Mouse (Mus musculus) CH12.LX (cell line): Measurements from ENCODE around the gene Dusp5. TPM values are rescaled to one million over a fixed set of nuclear protein-coding genes. Genes with fewer than 3 reads are reported as not detected.
A peak's percentile ranks its signal among the peaks of the same experiment; 100 is the strongest.

ENCODE experiments used
- DNase-seq: peaks from one replicate; pipeline ENCODE4 v3.0.0-alpha.2; 2013; ENCODE audit errors: extremely low read depth
- H3K27ac ChIP-seq: 2 replicates; pipeline ENCODE4 v1.5.1; 2012; ENCODE audit warnings: low read depth, mild to moderate bottlenecking, control low read depth, moderate library complexity; ENCODE audit not compliant: insufficient read depth
- H3K27me3 ChIP-seq: replicated peaks from 2 replicates; pipeline ENCODE3; 2012; ENCODE audit warnings: inconsistent platforms
- H3K36me3 ChIP-seq, 2 experiments: replicated peaks in 1 of 2; 2 replicates each; pipeline versions ENCODE3 to v1.6.1; 2012; ENCODE audit warnings: inconsistent platforms in 1 of 2, low read length in 1 of 2, mild to moderate bottlenecking in 1 of 2, mixed read lengths in 1 of 2, moderate library complexity in 1 of 2; ENCODE audit not compliant: control insufficient read depth in 1 of 2, insufficient read depth in 1 of 2
- H3K4me1 ChIP-seq, 2 experiments: 2 replicates each; pipeline ENCODE4 v1.6.1; 2012; ENCODE audit warnings: inconsistent platforms in 1 of 2, moderate library complexity in 1 of 2; ENCODE audit not compliant: insufficient read depth in 2 of 2, control insufficient read depth in 1 of 2
- H3K4me2 ChIP-seq: 2 replicates; pipeline ENCODE4 v1.6.1; 2012; ENCODE audit warnings: low read depth, mild to moderate bottlenecking, control low read depth; ENCODE audit not compliant: poor library complexity, insufficient read depth, severe bottlenecking
- H3K4me3 ChIP-seq, 3 experiments: fragments of 150-350 bp in 1 of 3; sonication (generic) in 1 of 3; replicated peaks in 1 of 3; 2 replicates each; pipeline versions ENCODE3 to v1.5.1; 2011 to 2012; ENCODE audit warnings: low read depth in 2 of 3, low read length in 2 of 3, mild to moderate bottlenecking in 2 of 3, moderate library complexity in 2 of 3, control low read depth in 1 of 3, improper control_type of control experiment in 1 of 3, inconsistent platforms in 1 of 3, mixed read lengths in 1 of 3; ENCODE audit not compliant: poor library complexity in 1 of 3
- H3K79me2 ChIP-seq: replicated peaks from 2 replicates; pipeline ENCODE4 v1.6.1; 2012; ENCODE audit warnings: mild to moderate bottlenecking, moderate library complexity; ENCODE audit not compliant: control insufficient read depth, poor library complexity, insufficient read depth, severe bottlenecking; ENCODE audit errors: extremely low read depth
- H3K9ac ChIP-seq: 2 replicates; pipeline ENCODE4 v1.6.1; 2012; ENCODE audit warnings: low read depth, mild to moderate bottlenecking, control low read depth, moderate library complexity; ENCODE audit not compliant: insufficient read depth
- H3K9me3 ChIP-seq: replicated peaks from 2 replicates; pipeline ENCODE3; 2012; ENCODE audit warnings: low read length, inconsistent platforms, mixed read lengths
- CTCF ChIP-seq, 2 experiments: IDR thresholded peaks in 1 of 2; conservative IDR thresholded peaks in 1 of 2; 2 replicates each; pipeline ENCODE4 v1.5.1; 2011 to 2012; ENCODE audit warnings: low read depth in 2 of 2, low read length in 2 of 2, improper control_type of control experiment in 1 of 2, inconsistent platforms in 1 of 2, mild to moderate bottlenecking in 1 of 2, moderate library complexity in 1 of 2
- ELF1 ChIP-seq: IDR thresholded peaks from 2 replicates; pipeline ENCODE4 v1.6.1; 2014; ENCODE audit warnings: low read depth, mild to moderate bottlenecking, inconsistent platforms, low read length, improper control_type of control experiment
- EP300 ChIP-seq: IDR thresholded peaks from 2 replicates; pipeline ENCODE4 v1.6.1; 2011; ENCODE audit warnings: low read length, improper control_type of control experiment
- GABPA ChIP-seq: IDR thresholded peaks from 2 replicates; pipeline ENCODE4 v1.6.1; 2012; ENCODE audit warnings: low read depth, low read length, improper control_type of control experiment, inconsistent platforms; ENCODE audit not compliant: insufficient replicate concordance
- HCFC1 ChIP-seq: IDR thresholded peaks from 2 replicates; pipeline ENCODE4 v1.6.1; 2012; ENCODE audit warnings: low read depth, mild to moderate bottlenecking, inconsistent platforms, low read length, improper control_type of control experiment
- IRF4 ChIP-seq: IDR thresholded peaks from 2 replicates; pipeline ENCODE4 v1.6.1; 2014; ENCODE audit warnings: low read depth, mild to moderate bottlenecking, inconsistent platforms, low read length, improper control_type of control experiment
- JUN ChIP-seq: IDR thresholded peaks from 2 replicates; pipeline ENCODE4 v1.6.1; 2011; ENCODE audit warnings: low read depth, mild to moderate bottlenecking, low read length, improper control_type of control experiment, moderate library complexity; ENCODE audit not compliant: insufficient read depth
- KAT2A ChIP-seq: IDR thresholded peaks from 2 replicates; pipeline ENCODE4 v1.6.1; 2012; ENCODE audit warnings: low read length, improper control_type of control experiment, inconsistent platforms; ENCODE audit not compliant: insufficient replicate concordance
- MAFK ChIP-seq: IDR thresholded peaks from 2 replicates; pipeline ENCODE4 v1.6.1; 2011; ENCODE audit warnings: low read length, improper control_type of control experiment; ENCODE audit not compliant: insufficient replicate concordance
- MEF2A ChIP-seq: IDR thresholded peaks from 2 replicates; pipeline ENCODE4 v1.6.1; 2014; ENCODE audit warnings: low read depth, mild to moderate bottlenecking, inconsistent platforms, low read length, improper control_type of control experiment, borderline replicate concordance
- MXI1 ChIP-seq: IDR thresholded peaks from 2 replicates; pipeline ENCODE4 v1.6.1; 2011; ENCODE audit warnings: mild to moderate bottlenecking, low read depth, low read length, improper control_type of control experiment
- PAX5 ChIP-seq: IDR thresholded peaks from 2 replicates; pipeline ENCODE4 v1.6.1; 2012; ENCODE audit warnings: low read length, inconsistent platforms, mixed read lengths
- RCOR1 ChIP-seq: conservative IDR thresholded peaks from 2 replicates; pipeline ENCODE4 v1.6.1; 2012; ENCODE audit warnings: low read depth, mild to moderate bottlenecking, inconsistent platforms, low read length, improper control_type of control experiment
- SMC3 ChIP-seq: IDR thresholded peaks from 2 replicates; pipeline ENCODE4 v1.6.1; 2011; ENCODE audit warnings: low read depth, low read length, improper control_type of control experiment
- TCF12 ChIP-seq: IDR thresholded peaks from 2 replicates; pipeline ENCODE4 v1.6.1; 2014; ENCODE audit warnings: low read depth, mild to moderate bottlenecking, inconsistent platforms, low read length, improper control_type of control experiment
- UBTF ChIP-seq: IDR thresholded peaks from 2 replicates; pipeline ENCODE4 v1.6.1; 2012; ENCODE audit warnings: low read depth, mild to moderate bottlenecking, inconsistent platforms, low read length, improper control_type of control experiment, moderate library complexity
- USF1 ChIP-seq: IDR thresholded peaks from 2 replicates; pipeline ENCODE4 v1.6.1; 2014; ENCODE audit warnings: low read depth, mild to moderate bottlenecking, inconsistent platforms, low read length, improper control_type of control experiment
- ZC3H11A ChIP-seq: IDR thresholded peaks from 2 replicates; pipeline ENCODE4 v1.6.1; 2012; ENCODE audit warnings: low read depth, mild to moderate bottlenecking, inconsistent platforms, low read length, improper control_type of control experiment
- ZMIZ1 ChIP-seq: IDR thresholded peaks from 2 replicates; pipeline ENCODE4 v1.6.1; 2012; ENCODE audit warnings: low read depth, mild to moderate bottlenecking, inconsistent platforms, low read length, improper control_type of control experiment
- dilution Hi-C: fragments of 300-500 bp; cut with MboI; formaldehyde crosslinking; loops from 2 replicates; pipeline ENCODE4 v1.14.3; 2020; ENCODE audit warnings: low sequenced_read_pairs; ENCODE audit not compliant: extremely low pct_unique_long_range_greater_than_20kb, extremely low pct_ligation_motif_present
- in situ Hi-C: fragments of 300-500 bp; cut with MboI; formaldehyde crosslinking; loops from 3 replicates; pipeline ENCODE4 v1.14.3; 2019; ENCODE audit warnings: low sequenced_read_pairs, low pct_ligation_motif_present, low pct_unique_long_range_greater_than_20kb, mixed read lengths
- polyA plus RNA-seq: library from polyadenylated mRNA; unstranded; fragments of >175 nt; gene quantifications from 2 replicates; pipeline ENCODE4 v1.2.1, GENCODE M21; 2012; ENCODE audit warnings: low read depth; ENCODE audit not compliant: insufficient read length
- total RNA-seq, 2 experiments: library from RNA; depleted of rRNA; stranded (reverse); fragments of 300-350 nt in 1 of 2; fragments of >200 nt in 1 of 2; gene quantifications; 2 replicates each; pipeline ENCODE4 v1.2.3; 2012 to 2014

Gene Dusp5
- total and polyA plus RNA-seq, 3 experiments: 10.6 to 18.2 (median 13.2) TPM

DNA sequence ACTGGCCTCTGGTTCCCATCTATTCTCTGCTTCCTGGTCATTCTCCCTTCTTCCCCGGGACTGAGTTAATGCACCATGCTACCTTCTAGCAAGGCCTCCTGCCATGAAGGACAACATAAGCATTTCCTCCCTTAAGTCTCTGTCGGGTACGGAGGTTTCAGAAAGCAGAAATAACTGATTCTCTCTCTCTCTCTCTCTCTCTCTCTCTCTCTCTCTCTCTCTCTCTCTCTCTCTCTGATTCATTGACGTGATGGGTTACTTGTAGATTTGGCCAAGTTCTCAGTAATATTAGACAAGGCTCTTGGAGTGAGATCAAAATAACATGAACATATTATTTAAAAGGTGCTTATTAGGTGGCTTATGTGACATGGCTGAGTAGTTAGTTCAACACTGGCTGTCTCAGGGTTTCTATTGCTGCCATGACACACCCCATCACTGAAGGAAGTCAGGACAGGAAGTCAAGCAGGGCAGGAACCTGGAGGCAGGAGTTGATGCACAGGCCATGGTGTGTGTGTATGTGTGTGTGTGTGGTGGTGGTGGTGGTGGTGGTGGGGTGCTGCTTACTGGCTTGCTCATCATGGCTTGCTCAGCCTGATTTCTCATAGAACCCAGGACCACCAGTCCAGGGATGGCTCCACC lies 16.1 kb downstream of the Dusp5 start:
- dilution Hi-C loops: no loop called here
- in situ Hi-C loops: no loop called here
- Histone ChIP-seq H3K4me1 (peaks cover 5 to 29% of the 10 kb centered on the region in 2 experiments; a peak in 3 of 4 replicates), H3K36me3 (peaks cover 31 to 36% of the 10 kb centered on the region in 2 experiments), H3K4me3 (no peak overlapping the region), H3K9ac (no peak overlapping the region), H3K4me2 (no peak overlapping the region), H3K27ac (no peak overlapping the region), H3K9me3 (no peaks in the 10 kb centered on the region), H3K27me3 (no peaks in the 10 kb centered on the region), H3K79me2 (no peaks in the 10 kb centered on the region)
- TF ChIP-seq GABPA (no peak), MAFK (no peak), CTCF (conservative IDR thresholded peaks at IDR 0.05 in 1 of 2, IDR thresholded peaks at IDR 0.05 in 1 of 2; ENCODE audit: low read depth in 2 of 2, low read length in 2 of 2) (no peak), TCF12 (no peak), JUN (no peak), HCFC1 (no peak), USF1 (no peak), RCOR1 (no peak), KAT2A (no peak), EP300 (no peak), ZMIZ1 (no peak), MEF2A (no peak), SMC3 (no peak), IRF4 (no peak), UBTF (no peak), ZC3H11A (no peak), MXI1 (no peak), PAX5 (no peak), ELF1 (no peak)
- DNase-seq: no peak

- TF ChIP-seq USF1 (0 out of 2 replicates have a peak, but pooled peaks have one; percentile 15), CTCF (conservative IDR thresholded peaks at IDR 0.05 in 1 of 2, IDR thresholded peaks at IDR 0.05 in 1 of 2; ENCODE audit: low read depth in 2 of 2, low read length in 2 of 2) (no peak)
- Histone ChIP-seq H3K9ac (no peak overlapping the region), H3K27ac (no peak overlapping the region), H3K36me3 (peaks cover 7 to 10% of the 10 kb centered on the region in 2 experiments), H3K79me2 (no peaks in the 10 kb centered on the region), H3K27me3 (no peaks in the 10 kb centered on the region), H3K4me3 (no peak overlapping the region), H3K4me2 (no peak overlapping the region), H3K9me3 (no peaks in the 10 kb centered on the region), H3K4me1 (peaks cover 5 to 21% of the 10 kb centered on the region in 2 experiments; a peak in 3 of 4 replicates)
- no peak for DNase-seq
- in situ Hi-C loops (no loop called here), dilution Hi-C loops (no loop called here)
Measured at GRCm38 (mm10) chr19:53547597-53547996, 18.7 kb downstream of the Dusp5 start.
